Mouse (Mus musculus) heart, embryonic 14.5 days (tissue): ENCODE data around the gene Ass1. TPM values are rescaled to one million over a fixed set of nuclear protein-coding genes. Genes with fewer than 3 reads are reported as not detected.

Source experiments
- ATAC-seq: fragments of 200-750 bp; cut with Nextera tagmentation; 2 replicates; pipeline ENCODE4 v1.8.0; 2017; ENCODE audit warnings: low read depth, moderate TSS enrichment; ENCODE audit not compliant: insufficient number of reproducible peaks, insufficient read depth, low FRiP score
- H3K27ac ChIP-seq, 2 experiments: fragments of 200-500 bp in 1 of 2; fragments of 300-500 bp in 1 of 2; sonication (generic) in 1 of 2; replicated peaks in 1 of 2; 2 replicates each; pipeline ENCODE4 v1.5.1; 2012 to 2014; ENCODE audit warnings: low read depth in 2 of 2, low read length in 2 of 2, control low read depth in 1 of 2, mild to moderate bottlenecking in 1 of 2, mixed read lengths in 1 of 2; ENCODE audit not compliant: control insufficient read depth in 1 of 2, insufficient read depth in 1 of 2
- H3K27me3 ChIP-seq: fragments of 300-500 bp; sonication (generic); 2 replicates; pipeline ENCODE4 v1.6.1; 2014; ENCODE audit warnings: mild to moderate bottlenecking, low read length, control low read depth; ENCODE audit not compliant: control insufficient read depth, insufficient read depth
- H3K36me3 ChIP-seq: fragments of 300-500 bp; sonication (generic); 2 replicates; pipeline ENCODE4 v1.6.1; 2014; ENCODE audit warnings: mild to moderate bottlenecking, control low read depth, low read length, mixed read lengths; ENCODE audit not compliant: control insufficient read depth, insufficient read depth
- H3K4me1 ChIP-seq, 2 experiments: fragments of 200-500 bp in 1 of 2; fragments of 300-500 bp in 1 of 2; sonication (generic) in 1 of 2; 2 replicates each; pipeline ENCODE4 v1.6.1; 2012 to 2014; ENCODE audit warnings: low read length in 2 of 2, control low read depth in 1 of 2, mixed read lengths in 1 of 2; ENCODE audit not compliant: control insufficient read depth in 2 of 2, insufficient read depth in 2 of 2
- H3K4me2 ChIP-seq: fragments of 300-500 bp; sonication (generic); 2 replicates; pipeline ENCODE4 v1.6.1; 2014; ENCODE audit warnings: mild to moderate bottlenecking, low read length
- H3K4me3 ChIP-seq, 2 experiments: fragments of 200-500 bp in 1 of 2; fragments of 300-500 bp in 1 of 2; sonication (generic) in 1 of 2; 2 replicates each; pipeline ENCODE4 v1.5.1; 2012 to 2014; ENCODE audit warnings: low read length in 2 of 2, mild to moderate bottlenecking in 2 of 2, control low read depth in 1 of 2, low read depth in 1 of 2, moderate library complexity in 1 of 2; ENCODE audit not compliant: control insufficient read depth in 1 of 2, insufficient read depth in 1 of 2
- H3K9ac ChIP-seq: fragments of 300-500 bp; sonication (generic); 2 replicates; pipeline ENCODE4 v1.6.1; 2014; ENCODE audit warnings: mild to moderate bottlenecking, low read length
- H3K9me3 ChIP-seq: fragments of 300-500 bp; sonication (generic); 2 replicates; pipeline ENCODE4 v1.6.1; 2016; ENCODE audit warnings: low read length, control low read depth; ENCODE audit not compliant: control insufficient read depth
- WGBS: fragments of 180-500 bp; shearing (Covaris S2); extraction: QIAGEN DNeasy Blood & Tissue Kit; methylation state at CpG from one replicate; pipeline ENCODE4 v1.1.7; 2014; 5-methylcytosine and 5-hydroxymethylcytosine counted together
- polyA plus RNA-seq: library from polyadenylated mRNA; unstranded; fragments of >200 nt; fragmentation: Nextera tagmentation; extraction: Ambion mirVana; gene quantifications from 2 replicates; pipeline ENCODE4 v1.2.1, GENCODE M21; 2014

The Ass1 gene
- polyA plus RNA-seq, 1 experiment from 2014 or later: 10.0 TPM

- H3K9me3 ChIP-seq: no peaks in the 10 kb centered on the region
- H3K4me3 ChIP-seq: no peak overlapping the region
- H3K4me2 ChIP-seq: no peak overlapping the region
- 72% methylated on average over 2 of the region's 2 CpGs for WGBS
- H3K9ac ChIP-seq: no peak overlapping the region
- H3K27me3 ChIP-seq: peaks cover 5% of the 10 kb centered on the region; the same call in 1 of the 2 replicates
- no peaks in the 10 kb centered on the region for H3K36me3 ChIP-seq
- no peaks in the 10 kb centered on the region for H3K4me1 ChIP-seq
- no peak for ATAC-seq
- H3K27ac ChIP-seq: no peak overlapping the region
These were observed 20.5 kb downstream of the Ass1 start for GRCm38 (mm10) chr2:31490556-31490955.

- Histone ChIP-seq H3K9ac (no peak overlapping the region), H3K9me3 (no peaks in the 10 kb centered on the region), H3K4me2 (no peak overlapping the region), H3K4me3 (no peak overlapping the region), H3K36me3 (no peaks in the 10 kb centered on the region), H3K27me3 (peaks cover 5% of the 10 kb centered on the region; the same call in 1 of the 2 replicates), H3K27ac (no peak overlapping the region), H3K4me1 (no peaks in the 10 kb centered on the region)
- no peak for ATAC-seq
- 97% methylated on average over 8 of the region's 8 CpGs for WGBS
These were observed 22.3 kb downstream of the Ass1 start for GRCm38 (mm10) chr2:31492308-31492707.

GRCm38 (mm10) chr2:31493243-31493642 lies 23.2 kb downstream of the Ass1 start:
- ATAC-seq: no peak
- no peak overlapping the region for H3K4me3 ChIP-seq
- peaks cover 6% of the 10 kb centered on the region; the same call in 1 of the 2 replicates for H3K27me3 ChIP-seq
- H3K27ac ChIP-seq: no peak overlapping the region
- H3K9ac ChIP-seq: no peak overlapping the region
- H3K4me1 ChIP-seq: no peaks in the 10 kb centered on the region
- no peaks in the 10 kb centered on the region for H3K36me3 ChIP-seq
- H3K4me2 ChIP-seq: no peak overlapping the region
- 78% methylated on average over 11 of the region's 11 CpGs for WGBS
- H3K9me3 ChIP-seq: no peaks in the 10 kb centered on the region

DNA sequence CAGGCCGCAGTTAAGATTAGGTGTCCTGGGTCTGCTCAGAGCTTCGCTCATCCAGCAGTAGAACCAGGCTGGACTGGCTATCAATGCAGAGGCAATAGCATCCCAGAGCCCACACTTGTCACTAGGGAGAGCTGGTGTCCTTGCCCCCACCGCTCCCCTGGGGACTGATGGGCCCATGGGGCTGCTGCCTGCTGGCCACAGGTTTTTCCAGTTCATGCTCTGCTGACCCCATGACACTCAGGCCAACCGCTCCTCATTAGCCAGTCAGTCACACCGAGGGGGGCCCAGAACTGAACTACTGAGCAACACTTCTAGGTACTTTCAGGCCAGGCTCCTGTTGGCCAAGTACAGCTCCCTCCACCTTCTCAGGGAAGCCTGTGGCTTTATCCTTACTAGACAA lies 24.3 kb downstream of the Ass1 start:
- H3K27me3 ChIP-seq: peaks cover 15% of the 10 kb centered on the region; the same call in 1 of the 2 replicates

GRCm38 (mm10) chr2:31495046-31495476 lies 25.1 kb downstream of the Ass1 start:
- no peak overlapping the region for H3K9ac ChIP-seq
- 75% methylated on average over 13 of the region's 13 CpGs for WGBS
- H3K27ac ChIP-seq: no peak overlapping the region
- H3K4me3 ChIP-seq: no peak overlapping the region
- H3K9me3 ChIP-seq: no peaks in the 10 kb centered on the region
- H3K36me3 ChIP-seq: no peaks in the 10 kb centered on the region
- no peak overlapping the region for H3K4me2 ChIP-seq
- peaks cover 15% of the 10 kb centered on the region; the same call in 1 of the 2 replicates for H3K27me3 ChIP-seq
- no peak for ATAC-seq
- H3K4me1 ChIP-seq: no peaks in the 10 kb centered on the region

More for the DNA sequence above, 24.3 kb downstream of the Ass1 start:
- H3K36me3 ChIP-seq: no peaks in the 10 kb centered on the region
- no peaks in the 10 kb centered on the region for H3K4me1 ChIP-seq
- no peak for ATAC-seq
- no peaks in the 10 kb centered on the region for H3K9me3 ChIP-seq
- 81% methylated on average over 5 of the region's 5 CpGs for WGBS
- H3K4me2 ChIP-seq: no peak overlapping the region
- H3K9ac ChIP-seq: no peak overlapping the region
- H3K4me3 ChIP-seq: no peak overlapping the region
- no peak overlapping the region for H3K27ac ChIP-seq

DNA sequence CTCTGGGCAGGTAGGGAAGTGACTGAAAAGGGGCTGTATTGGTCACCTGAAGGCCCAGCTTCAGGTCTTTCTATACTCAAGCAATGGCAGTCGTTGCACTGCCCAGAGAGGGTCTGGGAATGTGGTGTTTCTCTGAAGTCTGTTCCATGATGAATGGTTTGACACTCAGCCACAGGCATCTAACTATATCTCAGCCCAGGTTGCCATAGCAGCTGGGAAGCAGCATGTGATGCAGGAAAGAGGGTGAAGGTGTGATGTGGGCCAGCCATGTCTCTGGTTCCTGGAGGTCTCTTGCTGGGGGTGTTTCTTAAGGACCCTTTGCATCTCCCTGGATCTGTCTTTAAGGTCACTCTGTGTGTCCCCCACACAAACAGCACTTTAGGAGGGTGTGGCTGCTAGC lies 26.1 kb downstream of the Ass1 start:
- ATAC-seq: no peak
- WGBS: 61% methylated on average over 1 of the region's 1 CpGs
- H3K27me3 ChIP-seq: peaks cover 15% of the 10 kb centered on the region; the same call in 1 of the 2 replicates
- H3K36me3 ChIP-seq: no peaks in the 10 kb centered on the region
- H3K27ac ChIP-seq: no peak overlapping the region
- H3K4me1 ChIP-seq: no peaks in the 10 kb centered on the region
- H3K4me2 ChIP-seq: no peak overlapping the region
- no peaks in the 10 kb centered on the region for H3K9me3 ChIP-seq
- no peak overlapping the region for H3K4me3 ChIP-seq
- no peak overlapping the region for H3K9ac ChIP-seq

- no peak for ATAC-seq
- Histone ChIP-seq H3K36me3 (no peaks in the 10 kb centered on the region), H3K9me3 (no peaks in the 10 kb centered on the region), H3K4me3 (no peak overlapping the region), H3K27me3 (peaks cover 15% of the 10 kb centered on the region; the same call in 1 of the 2 replicates), H3K4me1 (no peaks in the 10 kb centered on the region), H3K4me2 (no peak overlapping the region), H3K27ac (no peak overlapping the region), H3K9ac (no peak overlapping the region)
- WGBS: 65% methylated on average over 7 of the region's 7 CpGs
These were observed 27.1 kb downstream of the Ass1 start for GRCm38 (mm10) chr2:31497113-31497512.

- Histone ChIP-seq H3K9me3 (no peaks in the 10 kb centered on the region), H3K27me3 (peaks cover 18% of the 10 kb centered on the region), H3K36me3 (no peaks in the 10 kb centered on the region), H3K4me3 (no peak overlapping the region), H3K4me1 (no peaks in the 10 kb centered on the region), H3K4me2 (no peak overlapping the region), H3K9ac (no peak overlapping the region), H3K27ac (no peak overlapping the region)
- WGBS: 84% methylated on average over 19 of the region's 19 CpGs
- no peak for ATAC-seq
These were observed 27.6 kb downstream of the Ass1 start for GRCm38 (mm10) chr2:31497635-31498034.
